Mouse (Mus musculus): Measurements from ENCODE around the gene Sh3bgrl.
"Not testable (repeated sequence)": the region's sequence is repeated elsewhere in the genome, so short reads cannot be mapped to it uniquely, and the experiment has no call there.

Gene Sh3bgrl

DNA sequence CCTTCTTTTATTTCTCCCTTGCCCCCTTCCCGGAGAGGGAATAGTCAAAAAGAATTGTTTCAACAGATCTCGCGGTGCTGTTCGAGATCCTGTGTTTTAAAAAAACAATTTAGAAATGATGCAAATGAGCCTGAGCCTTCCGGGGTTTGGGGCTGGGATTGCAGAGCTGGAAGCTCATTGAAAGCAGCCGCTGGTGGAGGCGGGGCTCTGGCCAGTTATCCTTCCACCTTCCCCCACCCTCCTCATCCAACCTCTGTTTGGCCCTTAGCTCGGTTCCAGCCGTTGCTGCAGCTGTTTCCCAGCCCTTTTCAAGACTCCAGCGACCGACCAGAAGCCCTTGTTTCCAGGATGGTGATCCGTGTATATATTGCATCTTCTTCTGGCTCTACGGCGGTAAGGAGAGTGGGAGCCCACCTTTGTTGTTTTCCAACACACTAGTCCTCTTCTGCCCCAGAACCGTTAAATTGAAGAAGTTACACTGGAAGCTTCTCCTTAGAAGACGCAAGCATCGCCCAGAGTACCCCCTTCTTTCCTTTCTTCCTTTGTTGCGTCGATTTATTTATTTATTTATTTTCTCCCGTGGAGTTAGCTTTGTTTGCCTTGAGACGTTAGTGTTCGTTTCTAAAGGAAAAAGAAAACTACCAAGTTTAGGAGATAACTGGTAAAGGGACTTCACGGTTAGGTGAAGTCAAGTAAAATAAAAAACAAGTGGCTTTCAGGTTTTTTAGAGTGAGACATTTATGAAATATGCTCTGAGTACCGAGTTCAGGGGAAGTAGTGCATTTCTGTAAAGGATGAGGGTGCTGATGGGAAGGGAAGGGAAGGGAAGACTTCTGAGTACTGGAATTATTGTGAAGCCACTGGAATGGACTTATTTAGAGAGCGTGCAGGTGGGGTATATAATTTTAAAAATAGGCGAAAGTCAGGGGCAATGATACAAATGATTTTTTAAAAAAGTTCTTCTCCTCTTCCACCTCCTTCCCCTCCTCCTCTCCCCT lies at the start of gene Sh3bgrl:
Sh3bgrl (plus strand) TSS at position 121 of the 998 bp plus-strand sequence.
- DNase-seq (ENCODE audit: low read depth, low spot score) = peak; percentile 87

DNA sequence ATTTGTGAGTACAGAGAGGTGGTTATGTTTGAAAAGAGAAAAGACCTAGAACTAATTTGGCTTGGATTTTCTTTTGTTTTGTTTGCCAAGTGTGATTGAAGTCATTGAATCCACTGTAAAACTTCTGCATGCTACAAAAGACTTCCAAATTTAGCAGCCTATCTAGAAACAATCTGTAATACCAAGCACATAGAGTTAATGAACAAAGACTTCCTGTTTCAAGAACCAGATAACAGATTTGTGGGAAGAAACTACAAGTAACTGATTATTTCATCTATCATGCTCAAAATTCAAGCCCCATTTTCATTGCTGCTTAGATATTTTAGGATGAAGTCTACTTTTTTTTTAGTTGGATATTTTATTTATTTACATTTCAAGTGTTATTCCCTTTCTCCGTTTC lies 47.4 kb upstream of the Sh3bgrl start:
- DNase-seq (ENCODE audit: low read depth, low spot score) = no peak

DNA sequence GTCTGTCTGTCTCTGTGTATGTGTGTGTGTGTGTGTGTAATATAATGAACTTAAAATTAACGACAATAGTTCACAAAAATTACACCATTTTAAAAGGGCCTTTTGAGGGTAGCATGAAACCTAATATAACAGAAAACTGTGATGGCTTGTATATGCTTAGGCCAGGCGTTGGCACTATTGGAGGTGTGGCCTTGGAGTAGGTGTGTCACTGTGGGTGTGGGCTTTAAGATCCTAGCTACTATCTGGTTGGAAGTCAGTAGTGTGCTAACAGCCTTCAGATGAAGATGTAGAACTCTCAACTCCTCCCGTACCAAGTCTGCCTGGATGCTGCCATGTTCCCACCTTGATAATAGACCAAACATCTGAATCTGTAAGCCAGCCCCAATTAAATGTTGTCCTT lies 23.4 kb upstream of the Sh3bgrl start:
- DNase-seq (ENCODE audit: low read depth, low spot score) = no peak

DNA sequence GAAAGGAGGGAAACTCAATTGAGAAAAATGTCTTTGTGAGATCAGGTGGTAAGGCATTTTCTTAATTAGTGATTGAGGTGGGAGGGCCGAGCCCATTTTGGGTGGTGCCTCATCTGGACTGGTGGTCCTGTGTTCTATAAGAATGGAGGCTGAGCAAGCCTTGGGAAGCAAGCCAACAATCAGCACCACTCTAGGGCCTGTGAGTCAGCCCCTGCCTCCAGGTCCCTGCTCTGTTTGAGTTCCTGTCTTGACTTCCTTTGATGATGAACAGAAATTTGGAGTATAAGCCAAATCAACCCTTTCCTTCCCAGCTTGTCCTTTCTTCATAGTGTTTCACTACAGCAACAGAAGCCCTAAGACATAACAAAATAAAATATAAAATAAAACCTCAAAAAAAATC lies 19.4 kb upstream of the Sh3bgrl start:
- no peak for DNase-seq (ENCODE audit: low read depth, low spot score)

DNA sequence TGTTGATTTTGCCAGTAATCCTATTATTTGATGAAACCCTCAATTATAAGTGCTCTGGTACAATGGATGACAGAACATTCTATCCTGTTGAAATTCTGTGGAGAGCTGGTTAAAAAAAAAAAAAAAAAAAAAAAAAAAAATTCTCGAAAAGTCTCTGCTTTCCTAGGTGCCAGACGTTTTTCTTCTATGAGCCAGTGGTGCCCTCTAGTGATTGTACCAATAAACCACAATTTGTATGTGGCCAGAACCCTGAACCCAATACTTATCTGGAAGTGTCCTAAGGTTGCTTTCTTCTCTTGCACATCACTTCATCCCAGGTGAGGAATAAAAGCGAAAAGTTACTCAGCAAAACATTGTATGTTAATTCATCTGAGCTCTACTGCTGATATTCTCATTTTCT lies 18.8 kb upstream of the Sh3bgrl start:
- no peak for DNase-seq (ENCODE audit: low read depth, low spot score)

DNA sequence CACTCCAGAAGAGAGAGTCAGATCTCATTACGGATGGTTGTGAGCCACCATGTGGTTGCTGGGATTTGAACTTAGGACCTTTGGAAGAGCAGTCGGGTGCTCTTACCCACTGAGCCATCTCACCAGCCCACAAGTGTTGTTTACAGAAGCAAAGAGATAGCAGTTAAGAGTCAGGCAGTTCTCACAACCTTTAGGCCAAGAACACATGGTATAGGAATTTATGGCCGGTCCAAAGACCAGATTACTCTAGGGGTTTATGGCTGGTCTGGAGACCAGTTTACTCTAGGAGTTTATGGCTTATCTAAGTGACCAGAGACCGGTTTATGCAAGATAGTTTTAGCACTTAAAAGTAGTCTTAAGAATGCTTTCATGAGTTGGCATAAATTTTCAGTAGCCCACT lies 15.8 kb upstream of the Sh3bgrl start:
- not testable (repeated sequence) for DNase-seq (ENCODE audit: low read depth, low spot score)

DNA sequence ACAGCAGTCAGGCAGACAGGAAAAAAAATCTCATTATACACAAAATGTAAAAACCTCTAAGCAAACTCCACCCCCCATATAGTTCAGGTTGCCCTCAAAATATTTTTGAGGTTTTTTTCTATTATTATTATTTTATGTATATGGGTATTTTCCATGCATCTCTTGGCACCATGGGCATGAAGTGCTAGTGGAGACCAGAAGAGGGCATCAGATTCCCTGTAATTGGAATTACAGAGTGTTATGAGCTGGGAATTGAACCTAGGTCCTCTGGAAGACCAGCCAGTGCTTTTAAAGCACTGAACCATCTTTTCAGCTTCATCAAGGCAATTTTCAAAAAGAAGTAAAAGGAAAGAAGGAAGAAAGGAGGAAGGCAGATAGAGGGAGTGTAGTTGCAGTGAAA lies 8.1 kb upstream of the Sh3bgrl start:
- DNase-seq (ENCODE audit: low read depth, low spot score) = no peak

DNA sequence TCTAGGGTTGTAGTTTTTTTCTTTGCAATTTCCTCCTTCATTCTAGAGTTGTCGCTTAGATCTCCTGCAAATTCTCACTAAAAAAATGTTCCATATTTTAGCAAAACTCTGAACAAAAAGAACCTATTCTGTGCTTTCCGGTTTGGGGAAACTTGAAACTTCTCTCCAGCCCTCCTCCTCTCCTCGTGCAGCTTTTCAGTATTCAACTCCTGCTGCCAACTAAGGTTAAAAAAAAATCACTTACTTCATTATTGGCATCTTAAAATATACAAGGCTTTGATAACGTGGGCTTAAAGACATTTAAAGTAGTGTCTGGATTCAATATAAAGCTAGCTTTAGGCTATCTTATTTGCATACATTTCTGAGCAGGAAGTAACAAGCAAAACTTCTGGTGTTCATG lies 365 bp upstream of the Sh3bgrl start:
- DNase-seq (ENCODE audit: low read depth, low spot score) = no peak

DNA sequence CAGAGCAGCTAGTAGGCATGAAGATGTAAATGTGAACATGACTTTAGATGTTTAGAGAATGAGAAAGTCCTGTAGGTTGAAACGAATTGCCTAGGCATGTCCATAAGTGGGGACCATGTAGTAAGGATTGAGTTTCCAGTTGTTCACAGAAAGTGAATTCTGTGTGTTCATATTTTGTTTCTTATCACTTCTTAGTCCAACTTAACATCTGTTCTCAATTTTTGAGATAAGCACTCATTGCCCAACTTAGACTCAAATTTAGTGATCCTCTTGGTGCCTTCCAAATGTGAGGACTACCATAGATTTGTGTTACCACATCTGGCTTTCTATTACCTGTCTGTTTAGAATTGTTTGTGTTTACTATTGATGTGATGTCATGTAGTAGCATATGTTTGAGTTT lies 3.3 kb downstream of the Sh3bgrl start:
- DNase-seq (ENCODE audit: low read depth, low spot score) = no peak

DNA sequence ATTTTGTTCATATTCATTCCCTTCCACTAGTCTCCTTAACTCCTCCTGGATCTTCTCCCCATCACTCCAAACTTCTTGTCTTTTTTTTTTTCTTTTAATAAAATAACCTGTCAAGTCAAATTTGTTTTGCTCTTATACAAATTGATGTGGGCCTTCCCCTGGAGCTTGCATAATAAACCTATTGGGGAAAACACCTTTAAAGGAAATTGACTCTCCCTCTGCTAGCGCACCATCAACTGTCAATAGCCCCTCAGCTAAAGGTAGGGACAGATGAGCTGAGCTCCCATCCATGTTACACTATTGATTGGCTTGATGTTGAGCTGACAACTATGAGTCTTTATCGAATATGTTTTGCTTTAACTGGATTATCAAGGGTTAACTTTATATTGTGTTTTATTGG lies 5.3 kb downstream of the Sh3bgrl start:
- DNase-seq (ENCODE audit: low read depth, low spot score) = no peak

DNA sequence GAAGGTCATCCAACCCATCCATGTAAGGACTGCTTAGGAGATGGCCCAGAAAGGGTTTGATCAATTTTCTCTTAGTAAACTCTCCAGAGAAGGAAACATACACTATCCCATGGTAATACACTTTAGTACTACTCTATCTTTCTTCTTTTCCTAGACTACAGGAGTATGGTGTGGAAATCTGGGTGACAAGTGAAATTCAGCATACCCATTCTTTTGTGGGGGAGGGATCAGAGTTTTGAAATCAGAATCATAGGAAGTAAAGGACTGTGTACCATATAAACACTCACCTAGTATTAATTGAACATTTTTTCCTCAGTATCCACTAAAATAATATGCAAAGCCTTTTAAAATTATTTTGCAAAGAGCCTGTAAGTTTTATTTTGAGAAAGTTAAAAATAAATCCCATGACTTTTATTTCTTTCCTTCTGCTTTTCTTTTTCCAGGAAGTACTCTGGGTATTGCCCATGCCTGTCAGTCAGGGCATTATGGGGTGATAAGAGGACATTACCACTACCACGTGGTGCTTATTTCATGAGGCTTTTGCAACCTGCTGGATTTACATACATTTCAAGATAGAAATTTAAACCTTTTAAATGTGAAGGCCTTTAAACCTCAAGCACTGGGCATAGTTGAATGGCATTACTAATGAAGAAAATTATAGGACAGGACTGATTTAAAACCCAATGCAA lies 13.1 kb downstream of the Sh3bgrl start:
- no peak for DNase-seq (ENCODE audit: low read depth, low spot score)

DNA sequence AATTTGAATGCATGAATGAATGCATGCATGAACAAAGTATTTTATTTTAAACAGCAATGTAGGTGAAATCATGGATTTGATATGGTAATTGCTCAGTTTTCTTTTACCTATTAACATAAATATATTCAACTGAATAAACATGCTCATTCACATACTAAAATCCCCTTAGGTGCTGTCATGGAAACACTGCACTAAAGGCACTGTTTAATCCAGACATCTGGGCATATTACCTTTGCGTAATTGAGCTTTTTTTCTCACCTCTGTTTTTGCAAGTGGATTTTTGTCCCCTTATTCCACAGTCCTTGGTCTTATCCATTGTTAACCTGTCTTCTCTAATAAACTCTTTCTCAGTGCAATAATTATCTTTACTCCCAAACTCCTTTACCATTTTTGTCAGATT lies 17.7 kb downstream of the Sh3bgrl start:
- DNase-seq (ENCODE audit: low read depth, low spot score) = no peak

DNA sequence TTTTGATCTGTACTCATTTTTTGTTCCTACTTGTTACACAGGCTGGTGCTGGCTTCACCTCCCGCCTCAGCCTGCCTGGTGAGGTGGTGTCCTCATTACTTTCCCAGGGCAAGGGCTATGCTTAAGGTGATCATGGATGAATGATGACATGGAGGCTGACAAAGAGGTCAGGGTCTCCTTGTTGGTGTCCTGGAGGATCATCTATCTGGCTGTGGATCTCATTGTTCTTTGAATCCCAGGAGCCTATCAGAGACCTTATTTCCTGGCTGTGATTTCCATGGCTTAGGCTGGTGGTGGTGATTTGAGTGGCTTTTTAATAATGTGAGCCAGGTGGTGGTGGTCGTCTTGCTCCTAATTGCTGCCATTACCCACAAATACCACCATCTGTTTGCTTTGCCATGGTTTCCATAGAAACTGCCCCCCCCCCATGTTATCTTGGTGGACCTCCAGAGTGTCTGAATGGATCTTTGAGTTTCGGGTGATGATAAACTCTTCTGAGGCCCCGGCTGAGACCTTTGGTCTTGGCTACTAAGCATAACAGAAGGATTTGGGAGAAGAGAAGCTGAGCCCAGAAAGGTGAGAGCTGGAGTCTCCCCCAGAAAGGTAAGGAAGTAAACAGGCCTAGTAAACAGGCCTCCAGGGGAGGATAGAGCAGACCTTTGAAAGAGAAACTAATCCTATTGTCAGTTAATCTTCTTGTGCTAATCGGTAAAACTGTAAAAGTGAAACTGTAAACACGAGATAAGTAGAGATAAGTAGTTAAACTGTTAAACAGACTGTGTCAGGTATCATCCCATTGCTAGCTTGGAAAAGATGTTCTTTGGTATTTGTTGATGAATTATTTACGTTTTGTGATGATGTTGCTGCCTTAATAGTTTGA lies 18.5 kb downstream of the Sh3bgrl start:
- DNase-seq (ENCODE audit: low read depth, low spot score) = no peak

DNA sequence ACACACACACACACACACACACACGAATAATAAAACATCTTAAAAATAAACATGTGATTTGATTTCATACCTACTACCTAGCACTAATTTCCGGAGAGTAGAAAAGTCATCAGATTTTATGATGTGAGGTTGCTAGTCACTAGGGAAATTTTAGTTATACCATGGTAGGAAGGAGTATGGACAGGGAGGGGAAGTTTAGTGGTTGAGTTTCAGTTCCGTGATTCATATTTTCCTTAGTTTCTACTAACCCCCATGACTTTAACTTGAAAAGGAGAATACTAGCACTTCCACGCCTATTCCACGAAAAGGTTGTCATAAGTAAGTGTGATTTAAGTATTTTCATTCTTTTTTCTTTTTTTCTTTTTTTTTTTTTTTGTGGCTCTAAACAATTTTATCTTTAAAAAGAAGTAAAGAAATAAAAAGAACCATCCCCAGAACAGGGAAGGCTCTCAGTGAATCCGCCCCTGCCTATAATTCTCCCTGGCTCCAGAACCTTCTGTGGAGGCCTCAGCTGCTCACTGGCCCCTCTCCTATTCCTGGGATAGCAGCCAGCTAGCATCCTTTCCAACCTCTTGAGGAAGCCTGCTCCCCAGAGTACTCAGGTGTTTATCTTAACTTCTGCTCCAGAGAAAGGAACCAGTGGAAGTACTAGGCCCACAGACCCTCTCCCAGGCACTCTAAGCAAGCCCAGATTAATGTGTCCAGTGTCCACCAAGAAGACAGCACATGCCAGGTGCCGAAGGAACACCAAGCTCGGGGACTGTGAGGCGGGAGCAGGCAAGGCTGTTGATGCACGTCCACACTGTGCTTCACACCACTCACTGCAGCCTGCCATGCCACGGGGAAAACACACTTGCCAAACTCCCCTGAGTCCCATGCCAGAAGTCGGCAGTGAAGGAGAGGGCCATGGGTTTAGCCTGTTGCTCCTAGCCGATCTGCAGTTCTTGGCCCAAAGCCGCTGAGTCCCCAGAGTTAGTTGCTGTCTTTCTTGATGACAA lies 25.0 kb downstream of the Sh3bgrl start:
- no peak for DNase-seq (ENCODE audit: low read depth, low spot score)

DNA sequence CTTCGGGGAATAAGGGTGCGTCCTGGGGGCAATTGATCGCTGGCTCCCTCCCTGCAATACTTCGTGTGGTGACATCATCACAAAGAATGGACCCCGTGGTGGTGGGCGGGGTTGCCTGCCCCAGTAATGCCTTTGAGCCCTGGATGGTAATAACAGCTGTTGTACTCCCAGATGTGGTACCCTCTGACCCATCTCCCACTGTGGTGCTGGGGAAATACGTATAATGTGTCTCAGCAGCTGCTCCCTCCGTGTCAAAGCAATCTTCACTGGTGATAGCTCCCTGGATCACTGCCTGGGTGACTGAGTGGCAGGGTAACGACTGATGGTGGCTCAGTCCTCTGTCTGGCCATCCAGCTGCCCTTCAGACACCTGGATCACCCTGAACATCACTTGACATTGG lies 26.0 kb downstream of the Sh3bgrl start:
- DNase-seq (ENCODE audit: low read depth, low spot score) = peak; percentile 48

DNA sequence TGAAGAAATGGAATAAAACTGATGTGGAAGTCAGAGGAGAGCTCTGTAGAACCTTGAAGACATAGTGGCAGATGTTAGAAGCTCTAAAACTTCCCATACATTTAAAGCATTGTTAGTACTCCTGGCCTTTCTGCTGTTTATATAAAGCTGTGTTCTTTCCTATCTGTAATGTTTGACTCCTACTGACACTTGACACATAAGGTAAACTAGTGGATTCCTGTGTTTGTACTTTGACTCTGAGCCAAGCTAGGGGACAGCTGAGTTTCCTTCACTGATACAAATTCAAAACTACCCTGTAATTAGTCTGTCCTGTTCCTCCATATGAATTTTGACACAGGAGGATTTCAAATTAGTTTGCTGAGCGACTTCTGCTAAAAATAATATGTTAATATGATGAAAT lies 27.5 kb downstream of the Sh3bgrl start:
- no peak for DNase-seq (ENCODE audit: low read depth, low spot score)

DNA sequence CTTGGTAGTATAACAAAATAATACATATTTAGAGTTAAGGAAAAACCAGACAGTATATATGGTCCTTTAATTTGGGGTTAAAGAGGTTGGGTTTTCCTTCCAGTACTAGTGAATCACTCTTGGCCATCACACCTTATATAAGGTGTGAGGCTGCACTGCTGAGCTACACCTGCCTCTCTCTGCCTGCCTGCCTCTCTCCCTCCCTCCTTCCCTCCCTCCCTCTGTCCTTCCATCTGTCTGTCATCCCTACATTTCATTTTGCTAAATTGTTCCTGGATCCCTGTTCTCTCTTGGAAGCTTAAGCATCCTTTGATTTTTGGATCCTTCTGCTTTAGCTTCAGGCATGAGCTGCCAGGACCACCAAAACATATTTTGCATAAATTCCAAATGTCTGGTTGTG lies 28.6 kb downstream of the Sh3bgrl start:
- no peak for DNase-seq (ENCODE audit: low read depth, low spot score)

DNA sequence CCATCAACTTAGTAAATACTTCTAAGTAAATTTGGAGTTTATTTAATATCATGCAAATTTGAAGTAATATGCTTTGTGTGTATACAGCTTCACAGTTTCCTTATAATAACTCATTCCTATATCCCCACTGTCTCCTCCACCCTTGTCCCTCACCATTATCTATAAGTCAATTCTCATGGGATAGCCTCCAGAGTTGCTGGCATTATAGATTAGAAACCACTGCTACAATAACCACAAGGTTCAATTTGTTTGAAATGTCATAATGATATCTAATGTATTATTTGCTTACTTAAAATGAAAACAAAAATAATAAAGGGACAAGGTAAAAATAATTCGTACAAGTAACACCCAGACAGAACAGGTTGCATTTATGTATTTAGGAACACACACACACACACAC lies 31.7 kb downstream of the Sh3bgrl start:
- no peak for DNase-seq (ENCODE audit: low read depth, low spot score)

DNA sequence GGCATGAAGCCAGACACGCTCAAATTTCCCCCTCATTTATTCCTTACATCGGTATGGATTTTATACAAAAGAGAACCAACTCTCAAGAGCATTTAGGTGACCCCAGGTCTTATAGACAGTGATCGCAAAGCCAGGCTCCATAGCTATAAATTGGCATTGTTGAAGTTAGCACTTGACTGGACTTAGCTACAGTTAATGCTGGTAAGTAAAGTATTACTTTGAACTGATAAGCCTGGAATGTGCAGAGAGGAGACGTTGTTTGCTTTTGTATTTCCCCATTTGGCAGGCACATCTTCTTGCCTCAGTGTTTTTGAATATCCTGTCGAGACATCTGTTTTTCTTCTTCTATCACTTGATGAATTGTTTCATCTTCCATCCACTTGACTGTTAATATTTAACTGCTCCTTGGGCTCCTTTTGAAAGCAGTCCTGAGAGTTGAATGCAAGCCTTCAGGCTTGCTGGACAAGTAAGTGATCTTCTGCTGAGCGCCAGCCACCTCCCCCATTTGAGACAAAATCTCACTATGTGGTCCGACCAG lies 32.5 kb downstream of the Sh3bgrl start:
- DNase-seq (ENCODE audit: low read depth, low spot score) = no peak

DNA sequence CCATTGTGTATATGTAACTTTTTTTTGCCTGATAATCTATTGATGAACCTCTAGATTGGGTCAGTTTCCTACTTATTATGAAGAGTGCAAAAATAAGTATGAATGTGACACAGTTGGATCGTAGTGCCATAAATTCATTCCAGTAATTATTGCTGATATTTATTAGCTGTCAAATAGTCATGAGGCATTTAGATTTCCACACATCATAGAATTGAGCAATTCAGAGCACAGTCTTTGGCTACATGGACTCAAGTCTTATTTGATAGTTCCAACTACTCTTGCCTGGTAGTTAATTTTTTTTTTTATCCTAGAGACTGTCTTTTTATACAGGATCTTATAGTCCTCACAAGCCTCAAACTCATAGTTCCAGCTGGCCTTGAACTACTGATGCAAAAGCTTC lies 34.9 kb downstream of the Sh3bgrl start:
- DNase-seq (ENCODE audit: low read depth, low spot score) = no peak

Measured in mesoderm, embryonic 11.5 days (tissue).